1 mouse cellular context compared by ENCODE assay signal in the genomic region with DNA sequence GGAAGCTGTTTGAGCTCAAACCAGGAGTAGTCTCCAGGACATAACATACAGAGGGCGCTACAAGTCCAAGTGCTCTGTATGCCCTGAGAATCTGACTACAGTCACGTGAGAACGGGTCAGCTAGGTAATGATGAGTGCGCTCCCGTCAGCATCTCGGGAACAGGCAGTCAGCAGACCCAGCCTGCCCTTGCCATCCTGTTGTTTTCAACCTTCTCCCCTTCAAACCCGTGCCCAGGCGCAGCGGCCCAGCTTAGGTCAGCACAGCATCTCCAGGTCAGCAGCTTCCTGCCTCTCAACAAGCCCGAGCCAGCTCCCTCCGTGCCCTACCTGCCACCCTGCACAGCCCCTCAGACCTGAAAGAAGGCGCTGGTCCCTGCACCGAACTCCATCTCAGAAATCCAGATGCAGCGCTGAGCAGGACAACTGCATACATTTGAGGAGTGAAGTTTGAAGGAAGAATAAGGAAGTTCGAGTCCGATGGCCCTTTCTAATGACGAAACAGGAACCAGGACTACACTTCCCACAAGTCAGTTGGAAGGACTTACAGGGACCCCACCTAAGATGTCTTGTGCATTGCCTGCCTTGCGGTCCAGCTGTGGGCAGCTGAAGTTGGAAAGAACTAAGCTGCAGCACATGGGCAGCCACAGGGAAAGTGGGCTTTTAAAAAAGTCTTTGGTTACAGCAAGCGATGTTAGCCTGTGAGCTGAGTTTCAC.
TF ChIP-seq lines count a peak whose summit lies in the region.

A gene (minus strand): TSS at position 476 of the 714 bp plus-strand sequence.
A gene (minus strand): TSS at position 498 of the 714 bp plus-strand sequence.

TF ChIP-seq in C2C12, 6 proteins besides CTCF, POLR2A, EP300 and RAD21 (continued from another document):
- TF ChIP-seq MYOG (IDR thresholded peaks at IDR 0.05; ENCODE audit: control insufficient read depth, extremely low read depth, insufficient read length) (no peak), MAX (IDR thresholded peaks at IDR 0.05) (peak; percentile 92), MYOD1 (IDR thresholded peaks at IDR 0.05; ENCODE audit: control insufficient read depth, insufficient read length, low read depth) (no peak), CEBPB (IDR thresholded peaks at IDR 0.05; ENCODE audit: low read depth) (no peak)
